Mouse (Mus musculus) left cerebral cortex, postnatal 10 days (tissue): ENCODE results near the gene Gm21860. TPM values are rescaled to one million over a fixed set of nuclear protein-coding genes. Genes with fewer than 3 reads are reported as not detected.
"Not testable (repeated sequence)": the region's sequence is repeated elsewhere in the genome, so short reads cannot be mapped to it uniquely, and the experiment has no call there.

Experiments
- DNase-seq, 2 experiments: peaks; one replicate each; pipeline ENCODE4 v3.0.0; 2021 to 2022; ENCODE audit warnings: low spot score in 2 of 2, mixed read lengths in 1 of 2; ENCODE audit errors: extremely low spot score in 1 of 2
- intact Hi-C: fragments of 180-260 bp; cut with DNase I; formaldehyde crosslinking; loops from one replicate; pipeline ENCODE4 v1.15.1; 2025
- total RNA-seq, 2 experiments: library from RNA; stranded (reverse); gene quantifications; 2 replicates each; pipeline ENCODE4 v1.2.3; 2021

Gm21860 gene
- total RNA-seq, 2 experiments from 2014 or later = not detected

GRCm38 (mm10) chrY:90734334-90734696 is 20.3 kb downstream of the Gm21860 start:
- intact Hi-C loops = not testable (repeated sequence)
- DNase-seq = peak in 1 of 2 experiments; percentile 38

GRCm38 (mm10) chrY:90733656-90734333 is 20.8 kb downstream of the Gm21860 start:
- not testable (repeated sequence) for DNase-seq

GRCm38 (mm10) chrY:90732101-90732542 is 22.5 kb downstream of the Gm21860 start:
- peak in 1 of 2 experiments; percentile 74 for DNase-seq
- intact Hi-C loops = not testable (repeated sequence)

More at GRCm38 (mm10) chrY:90733656-90734333, 20.8 kb downstream of the Gm21860 start:
- intact Hi-C loops = not testable (repeated sequence)

- DNase-seq, intact Hi-C loops: not testable (repeated sequence)
Observed at GRCm38 (mm10) chrY:90731593-90731955, 23.0 kb downstream of the Gm21860 start.

- DNase-seq = peak in 1 of 2 experiments; percentile 53
- intact Hi-C loops = not testable (repeated sequence)
Observed at GRCm38 (mm10) chrY:90730908-90731592, 23.6 kb downstream of the Gm21860 start.

GRCm38 (mm10) chrY:90729816-90730303 is 24.8 kb downstream of the Gm21860 start:
- DNase-seq, intact Hi-C loops: not testable (repeated sequence)

- peak in 1 of 2 experiments; percentile 30 for DNase-seq
- intact Hi-C loops = not testable (repeated sequence)
Observed at GRCm38 (mm10) chrY:90728905-90729256, 25.7 kb downstream of the Gm21860 start.

GRCm38 (mm10) chrY:90728251-90728904 is 26.2 kb downstream of the Gm21860 start:
- DNase-seq = peak in 1 of 2 experiments; percentile 20

GRCm38 (mm10) chrY:90727121-90727908 is 27.3 kb downstream of the Gm21860 start:
- DNase-seq, intact Hi-C loops: not testable (repeated sequence)

More at GRCm38 (mm10) chrY:90728251-90728904, 26.2 kb downstream of the Gm21860 start:
- intact Hi-C loops = not testable (repeated sequence)

GRCm38 (mm10) chrY:90725701-90726451 is 28.7 kb downstream of the Gm21860 start:
- intact Hi-C loops, DNase-seq: not testable (repeated sequence)

GRCm38 (mm10) chrY:90725166-90725565 is 29.5 kb downstream of the Gm21860 start:
- intact Hi-C loops, DNase-seq: not testable (repeated sequence)

- DNase-seq, intact Hi-C loops: not testable (repeated sequence)
Observed at GRCm38 (mm10) chrY:90724014-90724709, 30.5 kb downstream of the Gm21860 start.

- peak in 1 of 2 experiments; percentile 21 for DNase-seq
- intact Hi-C loops = not testable (repeated sequence)
Observed at GRCm38 (mm10) chrY:90723336-90723987, 31.2 kb downstream of the Gm21860 start.

GRCm38 (mm10) chrY:90720505-90720904 is 34.1 kb downstream of the Gm21860 start:
- DNase-seq, intact Hi-C loops: not testable (repeated sequence)

- DNase-seq, intact Hi-C loops: not testable (repeated sequence)
Observed at GRCm38 (mm10) chrY:90719403-90720232, 35.0 kb downstream of the Gm21860 start.
